Mouse (Mus musculus) kidney, postnatal 10 days (tissue): ENCODE measurements around the gene Maob.

Source experiments
- DNase-seq: peaks from one replicate; pipeline ENCODE4 v3.0.0; 2021; ENCODE audit warnings: mixed read lengths

The Maob gene

GRCm38 (mm10) chrX:16817261-16817769, at the start of gene Maob:
Gene Maob, minus strand, starts transcription at chrX:16817366.
- peak; percentile 17 for DNase-seq

- no peak for DNase-seq
Measured at GRCm38 (mm10) chrX:16860244-16860643, 43.1 kb upstream of the Maob start.

GRCm38 (mm10) chrX:16846034-16846433, 28.9 kb upstream of the Maob start:
- DNase-seq = no peak

DNA sequence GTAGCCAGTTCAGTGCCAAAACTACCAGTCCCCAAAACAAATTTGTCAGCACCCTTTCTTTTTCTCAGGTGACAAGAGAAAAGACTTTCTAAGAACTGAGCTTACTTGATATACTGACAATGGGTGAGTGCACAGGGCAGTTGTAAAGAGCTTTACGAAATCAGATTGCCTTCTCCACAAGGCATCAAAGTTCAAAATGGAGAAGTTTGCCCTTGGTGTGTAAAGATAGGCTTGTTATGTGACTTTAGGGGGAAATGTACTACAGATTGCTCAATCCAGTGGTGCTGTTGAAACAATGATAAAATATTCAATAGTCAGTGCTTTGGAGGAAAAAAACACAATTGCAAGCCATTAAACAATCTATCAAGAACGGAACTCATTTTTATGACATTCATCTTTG, 24.3 kb upstream of the Maob start:
- DNase-seq = no peak

- DNase-seq = no peak
Measured at GRCm38 (mm10) chrX:16837293-16837692, 20.1 kb upstream of the Maob start.

DNA sequence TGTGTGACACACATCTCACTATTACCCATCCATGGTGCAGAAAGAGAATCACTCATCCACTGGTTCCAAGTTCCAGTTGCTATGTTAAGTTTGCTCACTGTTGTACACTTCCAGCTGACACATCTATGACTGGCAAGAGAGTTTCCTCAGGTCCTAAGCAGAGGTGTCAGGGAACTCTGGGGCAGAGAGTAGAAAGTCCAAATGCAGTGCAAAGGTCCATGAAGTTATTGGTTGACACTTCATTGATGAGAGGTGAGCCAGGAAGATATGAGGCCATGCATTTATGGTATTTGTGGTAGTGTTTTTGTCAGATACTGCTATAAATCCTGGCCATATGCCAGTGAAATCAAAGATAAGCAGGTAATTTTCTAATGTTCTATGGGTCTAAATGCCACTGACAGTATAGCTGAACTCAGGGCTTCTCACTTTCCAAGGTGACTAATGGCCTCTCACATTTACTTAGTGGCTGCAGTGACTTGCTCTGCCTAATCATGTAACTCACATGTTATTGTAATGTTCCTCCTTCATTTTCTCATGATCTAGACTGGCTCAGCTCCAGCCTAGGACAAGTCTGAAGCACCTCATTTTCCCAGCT, 19.4 kb upstream of the Maob start:
- no peak for DNase-seq

- no peak for DNase-seq
Measured at GRCm38 (mm10) chrX:16826028-16826427, 8.9 kb upstream of the Maob start.

DNA sequence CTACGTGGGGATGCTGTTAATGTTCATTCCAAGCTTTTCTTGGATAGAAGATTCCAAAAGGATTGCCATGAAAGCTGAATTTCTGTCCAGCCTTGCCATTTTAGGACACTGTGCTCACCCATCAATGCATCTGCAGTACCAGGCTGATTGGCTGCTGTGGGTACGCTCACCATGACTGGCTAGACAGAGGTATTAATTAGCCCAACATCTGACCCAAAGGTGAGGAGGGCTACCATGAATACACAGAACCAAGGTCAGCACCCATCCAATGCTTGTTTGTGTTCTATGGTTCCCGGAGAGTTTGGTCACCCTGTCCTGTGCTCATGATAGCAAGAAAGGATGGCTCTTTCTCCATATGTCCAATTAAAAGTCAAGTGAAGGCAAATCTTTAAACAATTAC, 1.2 kb downstream of the Maob start:
- DNase-seq = no peak

DNA sequence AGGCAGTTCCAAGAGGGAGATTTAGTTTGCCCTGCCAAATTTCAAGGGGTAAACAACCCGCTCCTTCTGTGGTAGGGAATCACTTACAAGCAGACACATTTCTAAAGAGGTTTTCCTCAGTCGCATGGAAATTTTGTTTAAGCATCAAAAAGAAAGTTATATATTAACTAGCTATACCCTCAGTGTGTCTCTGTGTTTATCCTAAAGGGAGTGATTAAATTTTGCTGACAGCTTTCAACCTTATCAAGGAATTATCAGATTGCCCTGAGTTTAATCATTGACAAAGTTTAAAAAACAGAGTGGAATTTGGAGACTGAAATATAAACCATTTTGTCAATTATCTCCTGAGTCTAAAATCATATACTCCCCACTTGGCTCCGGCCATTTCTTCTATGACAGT, 5.1 kb downstream of the Maob start:
- no peak for DNase-seq

- DNase-seq = no peak
Measured at GRCm38 (mm10) chrX:16767453-16767852, 49.7 kb downstream of the Maob start.

GRCm38 (mm10) chrX:16766156-16766555, 51.0 kb downstream of the Maob start:
- peak; percentile 16 for DNase-seq

GRCm38 (mm10) chrX:16761430-16761829, 55.7 kb downstream of the Maob start:
- peak; percentile 3 for DNase-seq

GRCm38 (mm10) chrX:16754761-16755160, 62.4 kb downstream of the Maob start:
- no peak for DNase-seq

DNA sequence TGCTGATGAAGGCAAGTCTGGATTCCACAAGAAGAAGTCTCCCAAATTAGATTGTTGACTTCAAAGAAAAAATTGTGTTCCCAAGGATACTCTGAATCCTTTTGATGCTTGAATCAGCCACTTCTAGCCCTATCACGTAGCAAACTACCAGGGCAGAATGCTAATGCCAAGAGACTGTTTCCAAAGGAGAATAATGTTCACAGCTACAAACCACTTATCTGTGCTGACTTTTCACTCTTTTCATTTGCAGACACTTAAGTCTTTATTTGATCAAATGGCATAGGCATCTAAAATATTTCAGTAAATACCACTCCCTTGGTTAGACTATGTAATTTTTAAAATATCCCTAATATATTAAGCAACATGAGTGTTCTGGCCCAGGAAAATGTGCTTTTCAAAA, 68.2 kb downstream of the Maob start:
- no peak for DNase-seq

- DNase-seq = no peak
Measured at GRCm38 (mm10) chrX:16714033-16714432, 103.1 kb downstream of the Maob start.

DNA sequence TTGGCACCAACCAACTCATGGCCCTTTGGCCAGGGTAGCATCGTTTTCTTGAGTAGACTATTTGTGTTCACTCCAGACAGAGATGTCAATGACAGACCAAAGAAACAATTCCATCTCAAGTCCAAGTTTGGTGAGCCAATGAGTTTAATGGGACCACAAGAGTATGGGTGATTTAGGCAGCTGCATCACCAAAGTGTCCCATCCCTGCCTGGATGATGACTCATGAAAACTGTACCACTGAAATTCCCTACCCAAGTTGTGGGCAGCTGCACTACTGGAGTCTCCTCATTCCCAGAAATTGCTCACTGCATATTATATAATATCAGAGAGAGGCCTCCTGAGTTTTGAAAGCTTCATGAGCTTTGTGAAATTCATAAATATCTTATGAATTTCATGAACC, 111.1 kb downstream of the Maob start:
- no peak for DNase-seq
